Mouse (Mus musculus) midbrain, embryonic 11.5 days (tissue): ENCODE measurements at regions not wholly inside any gene's neighbourhood (a gene's known extent, or its start where the extent isn't known, plus 50 kb on each side); places are given as distances from the start of the nearest gene placed in this dataset.
"Not testable (repeated sequence)": the region's sequence is repeated elsewhere in the genome, so short reads cannot be mapped to it uniquely, and the experiment has no call there.

ENCODE experiments used
- ATAC-seq: fragments of 200-750 bp; cut with Nextera tagmentation; 2 replicates; pipeline ENCODE4 v1.8.0; 2017; ENCODE audit warnings: moderate TSS enrichment, moderate library complexity; ENCODE audit not compliant: low FRiP score
- DNase-seq: peaks from one replicate; pipeline ENCODE4 v3.0.0; 2015; ENCODE audit warnings: low spot score; ENCODE audit errors: missing footprints
- H3K27ac ChIP-seq: fragments of 300-500 bp; sonication (generic); 2 replicates; pipeline ENCODE4 v1.5.1; 2014; ENCODE audit warnings: low read depth, low read length
- H3K27me3 ChIP-seq: fragments of 300-500 bp; sonication (generic); 2 replicates; pipeline ENCODE4 v1.6.1; 2014; ENCODE audit warnings: mild to moderate bottlenecking, low read length, moderate library complexity, mixed read lengths; ENCODE audit not compliant: control insufficient read depth, insufficient read depth
- H3K36me3 ChIP-seq: fragments of 300-500 bp; sonication (generic); 2 replicates; pipeline ENCODE4 v1.6.1; 2014; ENCODE audit warnings: mild to moderate bottlenecking, low read length, moderate library complexity, mixed read lengths; ENCODE audit not compliant: control insufficient read depth, insufficient read depth
- H3K4me1 ChIP-seq: fragments of 300-500 bp; sonication (generic); 2 replicates; pipeline ENCODE4 v1.6.1; 2014; ENCODE audit warnings: low read length; ENCODE audit not compliant: control insufficient read depth, insufficient read depth
- H3K4me2 ChIP-seq: fragments of 300-500 bp; sonication (generic); 2 replicates; pipeline ENCODE4 v1.6.1; 2014; ENCODE audit warnings: mild to moderate bottlenecking, moderate library complexity
- H3K4me3 ChIP-seq: fragments of 300-500 bp; sonication (generic); 2 replicates; pipeline ENCODE4 v1.5.1; 2014; ENCODE audit warnings: low read depth, low read length
- H3K9ac ChIP-seq: fragments of 300-500 bp; sonication (generic); 2 replicates; pipeline ENCODE4 v1.6.1; 2014; ENCODE audit warnings: low read length
- H3K9me3 ChIP-seq: fragments of 300-500 bp; sonication (generic); 2 replicates; pipeline ENCODE4 v1.6.1; 2016; ENCODE audit warnings: low read length; ENCODE audit not compliant: control insufficient read depth
- WGBS: fragments of 180-500 bp; shearing (Covaris S2); extraction: QIAGEN DNeasy Blood & Tissue Kit; methylation state at CpG from one replicate; pipeline ENCODE4 v1.1.7; 2014; 5-methylcytosine and 5-hydroxymethylcytosine counted together

DNA sequence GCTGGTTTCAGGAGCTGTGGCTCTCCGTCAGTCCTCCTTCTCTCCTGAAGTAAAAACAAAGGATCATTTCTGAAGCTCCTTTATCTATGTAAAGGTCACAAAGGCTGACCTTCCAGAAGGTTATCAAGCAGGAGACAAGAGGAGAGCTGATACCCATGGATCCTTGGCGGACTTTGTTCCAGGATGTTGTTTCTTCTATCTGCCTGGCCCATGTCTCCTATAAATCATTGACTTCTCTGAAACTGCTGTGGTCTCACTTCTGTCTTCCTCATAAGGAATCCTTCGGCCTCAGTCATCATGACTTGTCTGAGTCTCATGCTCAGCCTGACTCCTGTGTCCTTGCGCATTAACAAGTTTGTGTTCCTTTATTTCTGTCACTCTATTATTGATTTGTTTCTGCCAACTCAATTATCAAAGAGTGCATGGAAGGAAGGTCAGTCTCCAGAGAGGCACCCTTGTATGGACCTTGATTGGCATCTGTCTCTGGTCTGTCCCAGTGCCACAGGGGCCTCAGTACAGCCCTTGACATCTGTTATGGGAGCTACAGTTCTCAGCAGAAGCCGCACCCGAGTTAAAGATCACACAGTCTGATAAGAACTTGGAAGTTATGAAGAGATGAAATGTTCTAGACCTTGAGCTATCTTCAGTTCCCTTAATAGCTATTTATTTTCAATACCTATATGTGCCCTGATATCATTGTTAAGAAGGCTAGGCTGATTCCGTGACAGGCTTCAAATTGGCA, 53.2 kb upstream of the Dazl start:
- no peak overlapping the region for H3K27ac ChIP-seq
- no peak overlapping the region for H3K9ac ChIP-seq
- WGBS, result 93% methylated on average over 7 of the region's 7 CpGs
- H3K27me3 ChIP-seq, result no peaks in the 10 kb centered on the region
- no peak for ATAC-seq
- H3K4me2 ChIP-seq, result no peak overlapping the region
- no peak for DNase-seq
- no peaks in the 10 kb centered on the region for H3K36me3 ChIP-seq
- H3K4me3 ChIP-seq, result no peak overlapping the region
- no peaks in the 10 kb centered on the region for H3K9me3 ChIP-seq
- no peaks in the 10 kb centered on the region for H3K4me1 ChIP-seq

DNA sequence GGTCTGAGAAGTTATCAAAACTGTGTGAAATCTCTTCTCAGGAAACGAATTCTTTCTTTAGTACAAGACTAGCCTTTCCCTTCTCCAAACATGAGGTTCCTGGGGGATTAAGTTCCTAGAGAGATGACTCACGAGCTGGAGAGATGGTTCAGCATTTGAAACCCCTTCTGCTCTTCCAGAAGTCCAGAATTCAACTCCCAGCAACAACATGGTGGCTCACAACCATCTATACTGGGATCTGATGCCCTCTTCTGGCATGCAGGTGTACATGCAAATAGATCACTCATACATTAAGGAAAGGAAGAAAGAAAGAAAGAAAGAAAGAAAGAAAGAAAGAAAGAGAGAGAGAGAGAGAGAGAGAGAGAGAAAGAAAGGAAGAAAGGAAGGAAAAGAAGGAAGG, 60.4 kb upstream of the Dazl start:
- not testable (repeated sequence) for H3K27me3 ChIP-seq, H3K36me3 ChIP-seq, DNase-seq, H3K4me1 ChIP-seq, H3K27ac ChIP-seq, H3K4me3 ChIP-seq, H3K9ac ChIP-seq, H3K9me3 ChIP-seq, H3K4me2 ChIP-seq, ATAC-seq
- WGBS, result 58% methylated on average over 2 of the region's 2 CpGs

DNA sequence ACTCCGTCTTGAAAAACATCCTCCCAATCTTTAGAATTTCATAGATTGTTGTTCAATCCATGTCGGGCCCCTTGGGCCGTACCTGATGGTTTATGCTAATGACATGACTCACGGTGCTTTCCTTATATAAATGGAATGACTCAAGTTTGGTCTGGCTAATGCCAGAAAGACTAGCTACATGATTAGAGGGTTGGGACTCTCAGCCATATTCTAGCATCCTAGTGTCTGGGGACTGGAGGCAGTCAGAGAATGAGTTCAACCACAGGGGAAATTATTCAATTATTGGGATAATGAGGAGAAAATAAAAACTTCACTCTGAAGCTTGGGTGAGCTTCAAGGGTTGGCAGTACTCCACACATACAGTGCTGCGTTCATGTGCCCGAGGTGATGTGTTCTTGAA, 60.9 kb upstream of the Dazl start:
- 93% methylated on average over 6 of the region's 6 CpGs for WGBS
- no peak for DNase-seq
- no peaks in the 10 kb centered on the region for H3K36me3 ChIP-seq
- H3K27me3 ChIP-seq, result no peaks in the 10 kb centered on the region
- H3K27ac ChIP-seq, result no peak overlapping the region
- no peaks in the 10 kb centered on the region for H3K4me1 ChIP-seq
- no peaks in the 10 kb centered on the region; the same call in 1 of the 2 replicates for H3K9me3 ChIP-seq
- ATAC-seq, result no peak
- H3K4me2 ChIP-seq, result no peak overlapping the region
- H3K9ac ChIP-seq, result no peak overlapping the region
- no peak overlapping the region for H3K4me3 ChIP-seq

DNA sequence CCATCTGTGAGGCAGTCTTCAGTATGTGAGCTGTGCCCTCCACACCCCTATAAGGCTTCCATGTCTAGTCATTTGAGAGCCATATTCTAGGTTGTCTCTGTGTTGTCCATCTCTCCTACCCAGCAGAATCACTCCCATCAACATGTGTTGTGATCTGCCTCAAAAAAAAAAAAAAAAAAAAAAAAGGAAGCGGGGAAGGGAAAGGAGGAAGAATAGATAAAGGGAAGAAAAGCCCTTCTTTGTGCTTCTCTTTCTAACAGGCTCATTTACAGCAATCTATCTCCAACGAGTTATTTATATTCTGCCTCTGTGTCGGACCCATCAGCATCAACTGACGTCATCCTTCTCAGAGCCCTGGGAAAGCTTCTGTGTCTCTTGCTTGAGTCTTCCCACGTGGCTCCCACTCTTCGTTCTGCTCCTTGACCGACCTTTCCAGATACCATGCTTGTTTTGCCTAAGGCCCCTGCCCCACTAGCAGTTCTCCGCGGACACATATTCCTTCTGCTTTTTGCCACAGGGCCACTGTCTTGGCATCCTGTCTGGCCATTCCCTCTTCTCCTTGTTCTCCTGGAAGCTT, 68.3 kb upstream of the Dazl start:
- Histone ChIP-seq H3K9me3 (no peaks in the 10 kb centered on the region), H3K9ac (no peak overlapping the region), H3K27ac (no peak overlapping the region), H3K27me3 (no peaks in the 10 kb centered on the region), H3K4me3 (no peak overlapping the region), H3K36me3 (no peaks in the 10 kb centered on the region), H3K4me2 (no peak overlapping the region), H3K4me1 (no peaks in the 10 kb centered on the region)
- WGBS, result 89% methylated on average over 8 of the region's 9 CpGs
- DNase-seq (no peak), ATAC-seq (no peak)

DNA sequence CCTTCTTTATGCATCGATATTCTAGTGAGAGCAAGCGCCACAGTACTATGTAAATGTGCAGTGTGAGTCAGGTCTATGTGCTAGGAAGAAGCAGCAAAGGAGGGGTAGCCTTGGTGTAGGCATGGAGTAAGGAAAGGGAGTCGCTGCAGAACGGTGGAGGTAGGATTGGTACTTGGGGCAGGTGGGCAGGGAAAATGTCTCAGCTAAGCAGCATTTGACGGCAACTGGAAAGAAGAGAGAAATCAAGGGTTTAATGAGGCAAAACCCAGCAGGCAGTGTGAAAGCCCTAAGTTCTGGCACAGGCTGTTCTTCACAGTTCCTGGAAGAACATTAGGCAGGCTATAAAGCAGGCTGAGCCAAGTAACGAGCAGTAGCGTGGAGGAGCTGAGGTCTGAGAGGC, 72.0 kb upstream of the Dazl start:
- H3K9ac ChIP-seq, result no peak overlapping the region
- no peaks in the 10 kb centered on the region for H3K27me3 ChIP-seq
- ATAC-seq (no peak), DNase-seq (no peak)
- WGBS, result 92% methylated on average over 7 of the region's 7 CpGs
- no peaks in the 10 kb centered on the region for H3K36me3 ChIP-seq
- H3K4me2 ChIP-seq, result no peak overlapping the region
- no peak overlapping the region for H3K27ac ChIP-seq
- H3K4me1 ChIP-seq, result no peaks in the 10 kb centered on the region
- H3K9me3 ChIP-seq, result no peaks in the 10 kb centered on the region
- no peak overlapping the region for H3K4me3 ChIP-seq

DNA sequence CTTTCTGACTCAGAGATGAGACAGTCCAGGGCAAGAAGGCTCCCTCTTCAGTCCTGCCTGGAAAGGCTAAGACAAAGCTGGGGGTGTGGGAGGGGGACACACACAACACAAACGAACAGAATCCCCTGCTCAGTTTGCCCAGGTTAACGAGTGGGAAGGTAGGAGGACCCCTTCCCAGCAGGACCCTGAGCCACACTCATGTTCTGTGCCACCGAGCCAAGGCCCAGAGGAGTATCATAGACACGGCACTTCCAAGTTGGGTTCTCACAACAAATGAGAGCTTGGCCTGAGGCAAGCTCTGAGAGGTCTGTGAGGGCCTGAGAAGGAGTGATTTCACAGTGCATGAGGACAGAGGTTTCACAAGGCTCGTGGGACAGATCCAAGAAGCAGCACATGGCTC, 72.7 kb upstream of the Dazl start:
- no peaks in the 10 kb centered on the region for H3K9me3 ChIP-seq
- no peak overlapping the region for H3K9ac ChIP-seq
- no peak overlapping the region for H3K4me3 ChIP-seq
- DNase-seq, result no peak
- 85% methylated on average over 5 of the region's 5 CpGs for WGBS
- no peak overlapping the region for H3K27ac ChIP-seq
- no peak overlapping the region for H3K4me2 ChIP-seq
- no peak for ATAC-seq
- H3K4me1 ChIP-seq, result no peaks in the 10 kb centered on the region
- H3K36me3 ChIP-seq, result no peaks in the 10 kb centered on the region
- no peaks in the 10 kb centered on the region for H3K27me3 ChIP-seq

DNA sequence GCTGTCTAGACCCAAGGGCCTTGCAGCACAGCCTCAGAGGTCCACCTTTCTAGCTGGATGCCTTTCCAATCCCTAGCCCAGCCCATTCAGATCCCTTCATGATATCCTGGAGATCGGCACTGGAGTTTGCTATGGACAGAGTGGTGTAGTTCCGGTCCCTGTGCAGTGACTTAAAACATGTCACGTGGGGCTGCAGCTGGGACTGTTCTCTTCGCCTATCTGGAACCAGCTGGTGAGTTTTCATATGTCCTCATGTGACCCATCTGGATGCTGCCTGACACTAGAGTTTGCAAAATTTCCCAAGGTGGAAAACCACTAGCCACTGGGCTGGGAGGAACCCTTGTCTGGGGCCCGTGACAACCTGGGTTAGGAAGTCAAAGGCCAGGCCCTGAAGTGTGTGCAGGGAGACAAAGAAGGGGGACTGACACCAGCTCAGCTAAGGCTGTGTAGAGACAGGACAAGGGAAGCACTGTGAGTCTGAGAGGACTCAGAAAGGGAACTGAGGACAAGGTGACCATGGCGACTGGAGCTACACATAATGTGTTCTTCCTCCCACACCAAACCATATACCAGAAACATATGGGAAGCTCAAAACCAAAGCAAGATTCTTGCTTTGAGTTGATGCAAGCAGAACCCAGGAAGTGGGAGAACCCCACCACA, 75.9 kb upstream of the Dazl start:
- no peak overlapping the region for H3K4me2 ChIP-seq
- H3K4me3 ChIP-seq, result no peak overlapping the region
- no peaks in the 10 kb centered on the region for H3K4me1 ChIP-seq
- no peaks in the 10 kb centered on the region for H3K9me3 ChIP-seq
- H3K27me3 ChIP-seq, result no peaks in the 10 kb centered on the region
- DNase-seq, result no peak
- no peak overlapping the region for H3K9ac ChIP-seq
- H3K27ac ChIP-seq, result no peak overlapping the region
- 80% methylated on average over 6 of the region's 6 CpGs for WGBS
- no peaks in the 10 kb centered on the region for H3K36me3 ChIP-seq
- ATAC-seq, result no peak

DNA sequence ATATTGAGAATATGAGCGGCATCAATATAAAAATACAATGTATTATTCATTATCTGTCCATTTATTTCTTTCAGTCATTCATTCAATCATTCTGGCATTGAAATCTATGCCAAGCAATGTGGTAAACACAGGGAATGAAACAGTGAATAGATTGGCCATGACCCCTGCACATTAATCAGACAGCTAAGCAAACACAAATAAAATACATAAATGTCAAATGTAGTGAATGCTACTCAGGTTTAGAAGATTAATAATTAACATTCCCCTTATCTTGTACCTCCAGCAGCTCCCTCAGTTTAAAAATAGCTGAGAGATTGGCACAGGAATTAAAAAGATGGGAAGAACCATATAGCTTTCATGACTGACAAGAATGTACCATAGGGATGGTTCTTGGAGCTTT, 77.0 kb upstream of the Dazl start:
- no peaks in the 10 kb centered on the region for H3K36me3 ChIP-seq
- no peak for ATAC-seq
- H3K27me3 ChIP-seq, result no peaks in the 10 kb centered on the region
- H3K4me1 ChIP-seq, result no peaks in the 10 kb centered on the region
- H3K9ac ChIP-seq, result no peak overlapping the region
- WGBS, result 93% methylated on average over 1 of the region's 1 CpGs
- no peaks in the 10 kb centered on the region for H3K9me3 ChIP-seq
- H3K4me3 ChIP-seq, result no peak overlapping the region
- no peak for DNase-seq
- H3K4me2 ChIP-seq, result no peak overlapping the region
- H3K27ac ChIP-seq, result no peak overlapping the region

DNA sequence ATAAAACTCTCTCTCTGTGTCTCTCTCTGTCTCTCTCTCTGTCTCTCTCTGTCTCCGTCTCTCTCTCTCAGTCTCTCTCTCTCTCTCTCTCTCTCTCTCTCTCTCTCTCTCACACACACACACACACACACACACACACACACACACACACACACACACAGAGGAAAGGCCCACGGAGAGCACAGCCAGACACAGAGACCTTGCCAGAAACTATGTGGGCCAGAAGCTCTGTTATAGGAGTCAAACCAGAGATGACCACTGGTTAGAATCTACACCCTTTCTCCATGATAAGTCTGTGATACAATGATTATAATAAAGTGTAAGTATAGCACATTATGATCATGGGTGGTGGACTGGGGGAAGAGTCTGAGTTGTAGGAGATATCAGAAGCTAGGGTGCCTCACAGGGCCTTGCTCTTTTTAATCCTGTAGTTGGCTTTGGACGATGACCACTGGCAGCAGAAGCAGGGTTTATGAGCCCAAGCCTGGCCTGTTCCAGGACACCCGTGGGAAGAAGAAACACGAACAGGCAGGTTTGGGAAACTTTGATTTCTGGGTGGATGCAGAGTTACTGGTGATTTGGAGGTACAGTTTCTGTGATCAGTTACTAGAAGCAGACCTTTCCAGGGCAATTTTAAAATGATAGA, 80.2 kb upstream of the Dazl start:
- Histone ChIP-seq H3K36me3 (no peaks in the 10 kb centered on the region), H3K4me3 (no peak overlapping the region), H3K9me3 (no peaks in the 10 kb centered on the region), H3K27ac (no peak overlapping the region), H3K4me2 (no peak overlapping the region), H3K27me3 (no peaks in the 10 kb centered on the region), H3K4me1 (no peaks in the 10 kb centered on the region), H3K9ac (no peak overlapping the region)
- ATAC-seq (no peak), DNase-seq (no peak)
- WGBS, result 84% methylated on average over 5 of the region's 5 CpGs
